Mouse (Mus musculus): Measurements from ENCODE around the gene Spsb3. TPM values are rescaled to one million over a fixed set of nuclear protein-coding genes. Genes with fewer than 3 reads are reported as not detected.
A peak's percentile ranks its signal among the peaks of the same experiment; 100 is the strongest.

Gene Spsb3
- total RNA-seq, 4 experiments from 2014 or later, result 40.6 to 45.3 (median 41.8) TPM

DNA sequence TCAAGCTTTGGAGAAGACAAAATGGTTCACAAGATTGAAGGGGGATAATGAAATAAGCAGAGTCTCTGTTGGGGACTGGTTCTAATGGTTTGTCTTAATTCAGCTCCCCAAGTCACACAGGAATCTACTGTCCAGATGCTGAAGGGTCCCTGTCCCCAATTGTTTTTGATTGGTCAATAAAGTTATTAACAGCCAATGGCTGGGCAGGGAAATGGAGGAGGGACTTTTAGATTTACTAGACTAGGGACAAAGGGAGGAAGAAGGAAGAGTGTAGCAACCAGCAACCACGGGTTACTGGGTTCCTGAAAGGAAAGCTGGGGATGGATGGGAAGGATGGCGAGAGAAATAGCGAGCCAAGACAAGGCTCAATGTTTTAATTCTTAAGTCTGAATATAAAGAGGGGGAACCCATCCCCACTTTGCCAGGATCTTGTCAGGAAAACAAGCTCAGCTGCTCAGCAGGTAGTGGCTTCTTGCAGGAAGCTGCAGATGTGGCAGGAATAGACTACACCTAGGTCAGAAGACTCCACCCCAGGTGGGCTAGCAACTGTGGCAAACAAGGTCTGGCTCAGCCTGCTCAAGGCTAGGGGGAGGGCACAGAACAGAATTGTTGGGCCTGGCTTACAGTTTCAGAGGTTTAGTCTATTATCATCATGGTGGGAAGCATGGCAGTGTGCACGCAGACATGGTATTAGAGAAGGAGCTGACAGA, 12.6 kb upstream of the Spsb3 start:
- DNase-seq (ENCODE audit: low spot score in 2 of 2), result no peak

DNA sequence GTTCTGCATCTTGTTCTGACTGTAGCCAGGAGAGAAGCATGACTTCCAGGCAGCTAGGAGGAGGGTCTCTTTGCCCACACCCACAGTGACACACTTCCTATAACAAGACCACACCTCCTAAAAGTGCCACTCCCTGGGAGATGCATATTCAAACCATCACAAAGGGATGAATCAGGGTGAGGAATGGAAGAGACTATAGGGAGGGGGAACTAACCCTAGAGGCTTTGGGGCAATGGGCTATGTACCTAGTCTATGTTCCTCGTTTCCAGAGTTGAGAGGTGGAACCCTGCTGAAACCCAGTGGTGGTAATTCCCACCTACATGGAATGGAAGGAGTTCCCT, 12.1 kb upstream of the Spsb3 start:
- DNase-seq (ENCODE audit: low spot score in 2 of 2), result no peak

DNA sequence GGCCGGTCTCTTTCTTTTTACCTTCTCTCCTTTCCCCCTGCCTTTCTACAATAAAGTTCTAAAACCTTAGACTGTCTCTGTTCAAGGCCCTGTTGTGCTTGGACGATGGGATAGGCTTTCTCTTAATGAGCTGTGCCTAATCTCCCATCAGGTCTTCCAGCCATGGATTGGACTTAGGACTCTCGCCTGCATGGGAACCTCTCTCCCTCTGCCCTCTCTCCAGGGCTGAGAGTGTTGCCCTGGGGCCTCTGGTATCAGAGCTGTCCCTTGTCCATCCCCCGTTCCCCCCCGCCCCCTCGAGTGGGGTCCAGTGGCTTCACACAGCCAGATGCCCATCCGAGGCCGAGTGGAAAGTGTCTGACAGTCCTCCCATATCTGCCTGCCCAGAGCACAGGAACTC, 11.5 kb upstream of the Spsb3 start:
- DNase-seq (ENCODE audit: low spot score in 2 of 2), result no peak

DNA sequence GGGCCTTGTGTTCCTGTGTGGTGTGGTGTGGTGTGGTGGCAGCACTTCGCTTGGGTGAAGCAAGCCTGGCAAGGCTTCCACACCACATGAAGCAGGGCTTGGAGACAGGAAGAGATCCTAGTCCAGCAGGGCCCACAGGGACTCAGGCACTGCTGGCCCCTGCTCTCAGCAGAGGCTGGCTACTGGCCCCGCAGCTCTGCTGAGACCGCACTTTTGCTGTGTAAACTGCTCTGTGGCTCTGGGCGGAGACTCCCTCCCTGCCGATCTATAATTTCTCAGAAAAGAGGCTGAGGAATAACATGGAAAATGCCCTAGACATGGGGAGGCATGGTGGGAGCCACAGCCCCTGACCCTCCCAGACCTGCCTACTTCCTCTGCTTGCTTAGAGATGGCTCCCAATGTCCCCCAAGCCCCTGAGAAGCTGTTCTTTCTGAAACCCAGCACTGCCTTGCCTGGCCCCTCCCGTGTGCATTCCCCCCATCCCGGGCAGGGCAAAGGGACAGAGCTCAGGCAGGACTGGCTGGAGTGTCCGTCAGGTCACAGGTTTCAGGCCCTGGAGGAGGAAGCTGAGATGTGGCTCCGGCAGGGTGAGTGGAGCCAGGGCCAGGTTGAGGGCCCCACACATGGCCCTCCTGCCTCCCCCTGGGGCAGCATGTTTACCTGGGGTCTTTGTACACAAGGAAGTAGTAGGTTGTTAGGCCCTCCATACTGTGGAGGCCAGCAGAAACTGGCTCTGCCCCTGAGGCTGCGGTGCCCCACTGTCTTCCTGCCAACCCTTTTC, 8.9 kb upstream of the Spsb3 start:
- no peak for DNase-seq (ENCODE audit: low spot score in 2 of 2)

DNA sequence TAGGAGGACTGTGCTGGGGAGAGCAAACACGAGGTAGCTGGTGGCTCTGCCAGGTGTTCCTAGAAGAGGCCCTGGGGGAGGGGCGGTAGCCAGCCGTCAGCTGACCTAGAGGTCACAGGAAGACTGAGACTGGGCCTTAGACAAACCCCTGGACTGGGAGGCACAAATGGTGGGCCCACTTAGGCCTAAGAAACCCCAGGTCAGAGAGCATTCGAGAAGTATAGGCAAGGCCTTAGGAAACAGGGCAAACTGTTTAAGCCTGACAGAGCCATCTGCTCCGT, 8.4 kb upstream of the Spsb3 start:
- DNase-seq (ENCODE audit: low spot score in 2 of 2), result no peak

DNA sequence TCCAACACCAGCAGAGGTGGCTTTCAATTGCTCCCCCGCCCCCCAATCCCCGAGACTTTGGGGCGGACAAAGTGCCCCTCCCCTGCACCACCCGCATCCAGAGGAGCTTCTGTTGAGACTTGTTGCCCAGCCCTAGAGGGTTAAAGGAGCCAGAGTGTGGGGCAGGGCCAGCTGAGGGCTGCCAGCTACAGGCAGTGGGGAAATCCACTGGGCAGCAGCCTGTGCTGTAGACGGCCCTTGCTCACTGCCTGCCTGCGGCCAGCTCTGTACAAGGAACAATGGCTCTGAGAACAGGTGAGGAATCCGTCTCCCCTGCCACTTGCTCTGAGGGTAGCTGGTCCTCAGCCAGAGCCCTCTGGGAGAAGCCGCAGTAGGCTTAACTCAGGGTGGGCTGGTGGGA, 7.9 kb upstream of the Spsb3 start:
- no peak for DNase-seq (ENCODE audit: low spot score in 2 of 2)

DNA sequence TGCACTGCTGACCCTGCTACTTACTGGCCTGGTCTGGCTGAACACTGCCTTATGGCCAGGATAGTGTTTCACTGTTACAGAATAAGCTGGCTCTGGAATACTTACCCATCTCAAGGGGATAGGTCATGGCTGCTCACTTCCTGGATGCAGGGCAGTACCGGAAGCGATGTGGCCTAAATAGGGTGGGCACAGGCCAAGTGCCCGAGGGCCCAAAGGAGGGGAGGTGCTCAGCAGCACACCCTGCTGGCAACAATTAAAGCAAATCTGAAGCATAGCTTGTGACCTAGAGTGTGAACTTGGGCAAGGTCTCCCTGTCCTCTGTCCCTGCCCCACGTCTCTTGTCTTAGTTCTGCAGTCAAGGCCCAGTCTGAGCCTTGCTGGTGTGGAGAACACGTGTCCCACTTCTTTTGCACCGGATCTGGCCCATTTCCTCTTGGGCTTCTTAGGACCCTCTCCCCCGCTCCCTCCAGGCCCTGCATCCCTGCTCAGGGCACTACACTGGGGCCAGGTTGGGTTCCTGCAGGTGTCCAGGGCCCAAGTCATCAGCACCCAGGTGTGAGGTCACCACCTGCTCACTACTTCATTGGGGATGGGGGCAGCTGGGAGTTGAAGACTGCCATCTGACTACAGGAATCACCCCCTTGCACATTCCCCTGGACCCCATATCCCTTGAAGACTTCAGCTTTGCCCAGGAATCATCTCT, 4.6 kb upstream of the Spsb3 start:
- DNase-seq (ENCODE audit: low spot score in 2 of 2), result no peak

DNA sequence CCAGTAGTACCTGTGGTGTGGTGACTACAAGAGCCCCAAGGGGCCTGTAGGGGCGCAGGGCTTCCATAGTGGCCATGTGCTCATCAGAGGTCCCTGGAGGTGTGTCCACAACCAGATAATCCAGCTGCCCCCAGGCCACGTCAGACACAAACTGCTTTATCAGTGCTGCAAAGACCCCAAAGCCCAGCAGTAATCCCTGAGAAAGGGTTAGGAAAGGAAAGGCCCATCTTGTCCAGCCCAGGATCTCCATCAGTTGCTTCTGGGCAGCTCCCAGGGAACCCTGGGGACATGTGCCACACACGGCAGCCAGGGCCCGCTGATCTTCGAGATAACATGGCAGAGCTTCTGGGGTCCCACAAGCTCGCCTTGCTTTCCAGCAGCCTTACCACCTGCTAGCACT, 2.1 kb upstream of the Spsb3 start:
- DNase-seq (ENCODE audit: low spot score in 2 of 2), result no peak

DNA sequence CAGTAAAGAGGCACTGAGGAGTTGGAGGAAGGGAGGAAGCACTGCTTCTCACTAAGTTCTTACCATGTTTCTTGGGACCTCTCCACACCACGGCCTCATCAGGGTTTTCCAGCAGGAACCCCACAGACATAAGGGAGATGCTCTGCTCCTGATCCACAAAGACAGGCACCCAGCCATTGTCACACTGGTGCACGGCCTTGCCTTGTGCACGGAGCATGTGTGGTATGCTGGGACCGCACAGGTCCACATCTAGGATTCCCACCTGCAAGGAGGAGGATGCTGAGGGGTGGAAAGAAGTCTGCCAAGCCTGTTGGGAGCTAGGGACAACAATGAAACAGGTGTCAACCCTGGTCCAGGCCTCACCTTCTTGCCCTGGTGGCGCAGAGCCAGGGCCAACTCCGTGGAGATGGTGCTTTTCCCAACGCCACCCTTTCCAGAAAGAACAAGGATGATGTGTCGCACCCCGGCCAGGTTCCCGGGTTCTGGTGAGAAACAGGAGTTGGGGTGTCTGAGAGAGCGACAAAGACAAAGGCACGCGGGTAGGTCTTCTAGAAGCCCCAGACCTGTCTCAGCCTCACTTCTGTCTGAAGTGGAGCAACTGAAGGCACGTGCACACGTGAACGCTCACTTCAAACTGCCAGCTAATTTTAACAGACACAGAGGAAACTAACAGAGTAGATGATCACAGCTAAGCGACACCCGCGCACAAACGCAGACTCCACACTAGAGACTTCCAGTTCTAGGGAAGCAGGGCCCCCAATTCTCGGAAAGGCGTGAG, 898 bp upstream of the Spsb3 start:
- no peak for DNase-seq (ENCODE audit: low spot score in 2 of 2)

DNA sequence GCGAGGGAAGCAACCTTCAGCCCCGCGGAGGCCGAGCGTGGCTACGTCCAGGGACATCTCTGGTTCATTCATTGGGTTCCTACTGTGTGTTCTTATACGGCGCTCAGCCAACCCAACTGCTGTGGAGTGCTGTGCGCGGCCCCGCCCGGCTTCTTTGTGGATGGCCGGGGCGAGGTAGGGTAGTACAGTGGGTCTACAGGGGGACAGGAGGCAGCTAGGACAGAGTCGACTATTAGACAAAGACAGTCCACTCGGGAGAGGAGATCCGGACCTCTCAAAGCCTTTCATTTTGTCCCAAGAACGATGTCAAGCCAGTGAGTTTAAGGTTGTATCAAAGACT, 459 bp downstream of the Spsb3 start:
- no peak for DNase-seq (ENCODE audit: low spot score in 2 of 2)

DNA sequence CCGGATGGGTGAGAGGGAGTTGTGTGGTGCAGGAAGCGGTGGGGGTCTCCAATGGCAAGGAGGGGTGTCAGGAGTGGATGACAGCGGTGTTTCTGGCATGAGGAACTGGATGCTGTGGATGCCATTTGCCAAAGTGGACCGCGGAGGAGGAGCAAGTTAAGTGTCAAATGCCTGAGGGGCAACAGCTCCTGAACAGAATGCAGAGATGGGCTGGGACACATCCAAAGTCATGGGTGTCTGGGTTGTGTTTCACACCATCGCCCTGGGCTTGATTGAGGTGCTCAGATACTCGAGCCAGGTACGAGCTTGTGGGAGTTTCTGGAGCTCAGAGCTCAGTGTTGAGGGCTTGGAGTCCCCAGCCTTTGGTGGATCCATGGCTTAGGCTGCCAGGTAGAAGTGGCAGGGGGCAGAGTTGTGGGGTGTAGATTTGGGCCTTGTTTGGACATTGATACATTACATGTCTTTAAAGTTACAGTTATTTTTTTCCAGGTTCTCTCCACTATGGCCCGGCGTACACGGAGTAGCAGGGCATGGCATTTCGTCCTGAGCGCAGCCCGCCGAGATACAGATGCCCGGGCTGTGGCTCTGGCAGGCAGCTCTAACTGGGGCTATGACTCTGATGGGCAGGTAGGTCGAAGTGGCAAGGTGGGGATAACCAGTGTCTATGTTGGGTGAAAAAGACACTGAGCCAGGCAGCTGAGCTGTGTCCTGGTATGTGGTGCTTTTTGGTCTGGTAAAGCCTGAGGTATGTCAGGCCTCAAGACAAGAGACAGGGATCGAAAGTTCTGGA, 1.0 kb downstream of the Spsb3 start:
- no peak for DNase-seq (ENCODE audit: low spot score in 2 of 2)

DNA sequence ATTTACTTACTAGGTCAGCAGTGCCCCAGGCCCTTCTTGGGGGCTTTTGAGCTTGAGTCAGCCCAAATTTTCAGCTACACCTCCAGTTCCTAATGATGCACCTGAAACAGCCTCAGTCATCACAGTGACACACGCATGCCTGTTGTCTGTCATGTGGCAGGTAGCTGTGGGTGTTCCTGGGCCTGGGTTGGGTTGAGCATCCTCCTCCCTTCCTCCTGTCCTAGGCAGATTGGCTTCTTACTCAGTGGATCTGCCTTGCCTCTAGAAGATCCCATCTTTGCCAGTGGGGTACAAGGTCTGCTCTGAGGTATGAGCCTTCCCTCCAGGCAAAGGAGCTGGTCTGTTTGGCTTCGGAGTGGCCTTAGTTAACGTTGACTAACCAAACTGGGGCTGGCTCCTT, 2.4 kb downstream of the Spsb3 start:
- no peak for DNase-seq (ENCODE audit: low spot score in 2 of 2)

DNA sequence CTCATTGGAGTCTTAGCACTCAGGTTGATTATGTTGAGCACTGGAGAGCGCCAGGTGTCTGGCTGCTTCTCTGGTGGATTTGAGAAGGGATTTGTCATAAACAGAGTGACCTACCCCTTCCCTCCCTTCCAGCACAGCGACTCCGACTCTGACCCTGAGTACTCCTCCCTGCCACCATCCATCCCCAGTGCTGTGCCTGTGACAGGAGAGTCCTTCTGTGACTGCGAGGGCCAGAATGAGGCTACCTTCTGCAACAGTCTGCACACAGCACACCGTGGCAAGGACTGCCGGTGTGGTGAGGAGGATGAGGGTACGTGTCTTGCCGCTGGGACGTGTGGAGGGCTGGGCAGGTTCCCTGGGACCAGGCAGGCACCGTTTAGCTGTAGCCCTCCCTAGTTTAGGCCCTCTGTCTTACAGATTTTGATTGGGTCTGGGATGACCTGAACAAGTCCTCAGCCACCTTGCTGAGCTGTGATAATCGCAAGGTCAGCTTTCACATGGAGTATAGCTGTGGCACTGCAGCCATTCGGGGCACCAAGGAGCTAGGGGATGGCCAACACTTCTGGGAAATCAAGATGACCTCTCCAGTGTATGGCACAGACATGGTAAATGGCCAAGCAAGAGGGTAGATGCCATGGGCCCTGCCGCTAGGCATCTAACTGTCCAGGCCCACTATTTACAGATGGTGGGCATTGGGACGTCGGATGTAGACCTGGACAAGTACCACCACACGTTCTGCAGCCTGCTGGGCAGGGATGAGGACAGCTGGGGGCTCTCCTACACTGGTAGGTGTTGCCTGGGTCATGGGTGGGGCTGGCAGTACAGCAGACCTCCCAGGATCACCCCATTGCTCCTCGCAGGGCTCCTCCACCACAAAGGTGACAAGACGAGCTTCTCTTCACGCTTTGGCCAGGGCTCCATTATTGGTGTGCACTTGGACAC, 4.0 kb downstream of the Spsb3 start:
- no peak for DNase-seq (ENCODE audit: low spot score in 2 of 2)

DNA sequence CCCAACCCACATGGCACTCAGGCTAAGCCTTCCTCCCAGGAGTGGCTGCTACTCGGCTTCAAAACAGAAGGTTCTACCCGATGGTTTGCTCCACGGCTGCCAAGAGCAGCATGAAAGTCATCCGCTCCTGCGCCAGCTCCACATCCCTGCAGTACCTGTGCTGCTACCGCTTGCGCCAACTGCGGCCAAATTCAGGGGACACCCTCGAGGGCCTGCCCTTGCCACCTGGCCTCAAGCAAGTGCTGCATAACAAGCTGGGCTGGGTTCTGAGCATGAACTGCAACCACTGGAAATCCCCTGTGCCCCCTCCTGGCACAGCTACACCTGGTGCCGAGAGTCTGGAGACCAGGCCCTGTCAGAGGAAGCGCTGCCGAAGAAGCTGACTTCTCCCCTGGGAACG, 4.9 kb downstream of the Spsb3 start:
- peak in 1 of 2 experiments; percentile 31 for DNase-seq (ENCODE audit: low spot score in 2 of 2)

DNA sequence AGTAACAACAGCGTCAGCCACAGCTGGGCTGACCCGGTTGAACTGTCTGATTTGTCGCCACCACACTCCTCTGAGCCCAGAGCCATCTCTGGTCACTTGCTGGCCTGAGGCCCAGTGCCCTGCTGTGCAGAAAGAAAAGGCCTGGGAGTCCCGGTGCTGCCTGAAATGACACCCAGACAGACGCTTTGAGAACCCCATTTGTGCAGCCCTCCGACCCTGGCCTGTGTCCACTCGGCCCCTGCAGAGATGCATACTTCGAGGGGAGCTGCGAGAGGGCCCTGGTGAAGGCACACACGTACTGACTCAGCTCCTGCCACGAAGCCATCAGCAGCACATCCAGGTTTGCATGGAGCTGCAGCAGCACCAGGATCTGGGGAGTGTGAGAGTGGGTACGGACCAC, 6.3 kb downstream of the Spsb3 start:
- DNase-seq (ENCODE audit: low spot score in 2 of 2), result no peak

DNA sequence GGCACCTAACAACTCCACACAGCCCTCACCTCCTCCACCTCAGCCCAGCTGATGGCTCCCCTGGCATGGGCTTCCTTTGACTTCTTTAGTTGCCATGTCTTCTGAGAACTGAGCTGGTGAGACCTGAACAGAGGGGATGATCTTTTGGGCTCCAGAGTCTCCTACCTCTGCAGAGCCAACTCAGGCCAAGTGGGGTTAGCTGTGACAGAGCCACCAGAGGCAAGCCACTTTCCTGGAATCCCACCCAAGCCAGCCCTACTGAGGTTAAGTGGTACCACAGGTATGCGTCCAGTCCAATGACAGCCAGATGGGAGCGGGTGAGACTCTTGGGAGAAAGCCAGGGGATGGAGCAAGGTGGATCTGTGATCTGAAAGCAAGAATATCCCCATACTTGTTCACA, 6.8 kb downstream of the Spsb3 start:
- no peak for DNase-seq (ENCODE audit: low spot score in 2 of 2)

DNA sequence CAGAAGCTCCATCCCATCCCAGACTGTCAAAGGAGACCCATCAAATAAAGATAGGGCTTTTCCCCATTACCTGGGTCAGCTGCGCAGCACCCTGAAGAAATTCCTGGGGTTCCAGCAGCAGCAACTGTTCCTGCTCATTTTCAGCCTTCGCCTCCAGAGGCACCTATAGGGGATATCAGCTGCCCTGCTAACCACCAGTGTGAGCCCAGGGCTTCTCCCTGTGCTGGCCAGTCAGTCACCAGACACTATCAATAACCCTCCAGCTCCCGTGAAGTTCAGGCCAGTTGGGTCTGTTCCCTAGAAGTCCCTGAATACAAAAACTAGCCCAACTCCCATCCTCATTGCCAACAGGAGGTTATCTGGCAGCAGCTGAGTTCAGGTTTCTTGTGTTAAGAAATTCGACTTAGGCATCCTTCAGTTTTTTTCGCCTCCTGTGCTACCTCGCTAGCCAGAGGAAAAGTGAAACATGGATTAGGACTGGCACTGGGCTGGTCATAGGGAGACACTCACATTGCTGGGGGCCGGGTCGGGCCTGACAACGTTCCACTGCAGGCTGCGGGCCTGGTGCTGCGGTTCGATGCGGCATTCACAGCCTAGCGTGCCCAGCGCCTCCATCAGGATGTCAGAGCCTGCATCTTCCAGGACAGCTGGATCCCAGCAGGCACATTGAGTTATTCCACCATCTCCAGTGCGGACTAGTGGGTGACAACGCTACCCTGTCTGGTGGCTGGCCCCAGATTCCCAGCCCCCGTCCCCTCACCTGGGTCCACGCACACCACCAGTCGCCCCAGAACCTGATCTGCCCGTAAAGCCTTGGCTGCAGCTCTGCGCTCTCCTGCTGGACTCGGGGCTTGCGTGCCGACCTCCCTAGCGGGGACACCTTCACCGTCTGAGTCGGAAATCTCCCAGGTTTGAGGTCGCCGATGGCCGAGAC, 7.9 kb downstream of the Spsb3 start:
- DNase-seq (ENCODE audit: low spot score in 2 of 2), result peak in 1 of 2 experiments; percentile 2

DNA sequence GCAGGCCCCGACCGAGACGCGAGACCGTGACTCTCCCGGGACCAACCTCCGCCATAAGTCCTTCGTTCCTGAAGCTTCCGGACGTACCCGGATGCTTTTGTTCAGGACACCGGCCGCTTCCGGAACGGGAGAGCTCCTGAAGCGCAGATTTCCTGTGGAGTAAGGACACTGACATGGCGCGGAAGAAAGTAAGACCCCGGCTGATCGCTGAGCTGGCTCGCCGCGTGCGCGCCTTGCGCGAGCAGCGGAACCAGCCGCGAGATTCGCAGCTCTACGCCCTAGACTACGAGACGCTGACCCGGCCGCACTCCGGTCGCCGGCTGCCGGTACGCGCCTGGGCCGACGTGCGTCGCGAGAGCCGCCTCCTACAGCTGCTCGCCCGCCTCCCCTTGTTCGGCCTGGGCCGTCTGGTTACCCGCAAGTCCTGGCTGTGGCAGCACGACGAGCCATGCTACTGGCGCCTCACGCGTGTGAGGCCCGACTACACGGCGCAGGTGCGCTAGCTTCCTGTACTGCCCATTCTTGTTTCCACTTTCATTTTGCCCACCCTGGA, 8.6 kb downstream of the Spsb3 start, which contains the start of the genes Eme2 and Mrps34:
Gene Eme2, minus strand, starts transcription at position 93 of the 553 bp plus-strand sequence.
Gene Mrps34, plus strand, starts transcription at position 122 of the 553 bp plus-strand sequence.
- peak in 1 of 2 experiments; percentile 78 for DNase-seq (ENCODE audit: low spot score in 2 of 2)

Data from layer of hippocampus, adult 8-10 months (tissue).